In genomic region chr1:135548750-135549149, GRCm38 (mm10) we compare ENCODE assay signal across 8 mouse cellular contexts. TPM values are rescaled to one million over a fixed set of nuclear protein-coding genes. Genes with fewer than 3 reads are reported as not detected.
A peak's percentile ranks its signal among the peaks of the same experiment; 100 is the strongest.
DNase-seq lines count a peak whose midpoint lies in the region; ATAC-seq lines count a peak whose summit lies in the region.

No protein-coding gene starts in this region.

- WGBS in heart, embryonic 13.5 days, result 46% methylated on average over 9 of the region's 9 CpGs

- DNase-seq in left cerebral cortex, postnatal 10 days (ENCODE audit: extremely low spot score in 1 of 2, low spot score in 2 of 2), result peak; percentile 46 to 67
- no peak for DNase-seq in left cerebral cortex, adult 11 months (ENCODE audit: low spot score)
- DNase-seq in cerebellum, postnatal 14 days, result peak; percentile 83 to 93
- DNase-seq in kidney, adult 9 months, result peak; percentile 93
- DNase-seq in lung, postnatal 14 days, result peak; percentile 65
- DNase-seq in spleen, postnatal 14 days (ENCODE audit: low spot score in 2 of 2), result no peak
- DNase-seq in embryo, embryonic 10.5 days (ENCODE audit: low spot score), result no peak

- H3K4me1 ChIP-seq in heart, embryonic 13.5 days, result peaks cover 59% of the 10 kb centered on the region

- no peaks in the 10 kb centered on the region for H3K36me3 ChIP-seq in heart, embryonic 13.5 days

- no peaks in the 10 kb centered on the region for H3K27me3 ChIP-seq in heart, embryonic 13.5 days (replicated peaks)

- H3K4me3 ChIP-seq in heart, embryonic 13.5 days, result no peak overlapping the region

- no peaks in the 10 kb centered on the region for H3K9me3 ChIP-seq in heart, embryonic 13.5 days

- intact Hi-C loops in left cerebral cortex, postnatal 10 days (cut with DNase I), result loop anchor here (5.0 kb wide), 1 partner anchor 34 kb away; no protein-coding TSS in a partner anchor

- H3K4me2 ChIP-seq in heart, embryonic 13.5 days, result no peak overlapping the region

- peak overlapping the region; percentile 72 for H3K27ac ChIP-seq in heart, embryonic 13.5 days (replicated peaks)

- ATAC-seq in heart, embryonic 13.5 days (ENCODE audit: extremely low read depth, insufficient number of reproducible peaks, low FRiP score, low TSS enrichment), result no peak

- H3K9ac ChIP-seq in heart, embryonic 13.5 days, result peak overlapping the region; percentile 62; the same call in 1 of the 2 replicates

RNA-seq across cellular contexts. Expression of gene Nav1, which starts 58.3 kb away (rescaled TPM):
- 100 to 1,000 TPM; 227 to 238 TPM for total RNA-seq in left cerebral cortex, postnatal 10 days (2021)
- polyA plus RNA-seq in heart, embryonic 13.5 days (2015; fragmentation: Nextera tagmentation; extraction: Ambion mirVana), result 24.6 and 25.6 TPM in 2 replicates

Comparison
In these comparisons a context has a peak if more than half of its experiments do, and no peak if none do; other contexts are left out.
1. DNase-seq: peak in left cerebral cortex, postnatal 10 days (2 of 2), cerebellum, postnatal 14 days (2 of 2), kidney, adult 9 months (single experiment) and lung, postnatal 14 days (single experiment); none in left cerebral cortex, adult 11 months (single experiment), spleen, postnatal 14 days (0 of 2) and embryo, embryonic 10.5 days (single experiment).